Mouse (Mus musculus) heart, adult 2 months (tissue): Measurements from ENCODE around the gene Gm11549. TPM values are rescaled to one million over a fixed set of nuclear protein-coding genes. Genes with fewer than 3 reads are reported as not detected.

ENCODE experiments used
- DNase-seq, 2 experiments: peaks; one replicate each; pipeline ENCODE4 v3.0.0; 2021
- H3K27ac ChIP-seq: fragments of 200-600 bp; 2 replicates; pipeline ENCODE4 v1.8.1; 2022
- H3K27me3 ChIP-seq: fragments of 200-500 bp; 2 replicates; pipeline ENCODE4 v1.6.1; 2012; ENCODE audit warnings: mild to moderate bottlenecking, low read length, inconsistent platforms, mixed read lengths; ENCODE audit not compliant: control insufficient read depth, insufficient read depth
- H3K36me3 ChIP-seq: fragments of 200-500 bp; 2 replicates; pipeline ENCODE4 v1.6.1; 2012; ENCODE audit warnings: low read length, inconsistent platforms; ENCODE audit not compliant: control insufficient read depth, insufficient read depth
- H3K4me1 ChIP-seq: fragments of 200-500 bp; 2 replicates; pipeline ENCODE4 v1.6.1; 2011; ENCODE audit warnings: low read length; ENCODE audit not compliant: control insufficient read depth, insufficient read depth
- H3K4me3 ChIP-seq: fragments of 200-600 bp; 2 replicates; pipeline ENCODE4 v1.8.1; 2022
- H3K79me2 ChIP-seq: fragments of 200-500 bp; replicated peaks from 2 replicates; pipeline ENCODE4 v1.6.1; 2012; ENCODE audit warnings: mild to moderate bottlenecking, inconsistent platforms, low read length, moderate library complexity, mixed read lengths; ENCODE audit not compliant: control insufficient read depth, insufficient read depth
- H3K9ac ChIP-seq: fragments of 200-500 bp; 2 replicates; pipeline ENCODE4 v1.6.1; 2012; ENCODE audit warnings: low read depth, mild to moderate bottlenecking, control low read depth, inconsistent platforms, low read length, mixed read lengths
- CTCF ChIP-seq: fragments of 200-600 bp; IDR thresholded peaks from 2 replicates; pipeline ENCODE4 v1.8.1; 2022; ENCODE audit warnings: antibody characterized with exemption, mild to moderate bottlenecking, moderate library complexity
- EP300 ChIP-seq: fragments of 200-500 bp; IDR thresholded peaks from 2 replicates; pipeline ENCODE4 v1.6.1; 2011; ENCODE audit warnings: low read depth, low read length, control low read depth; ENCODE audit not compliant: insufficient read depth
- POLR2A ChIP-seq: fragments of 200-500 bp; IDR thresholded peaks from 2 replicates; pipeline ENCODE4 v1.6.1; 2011; ENCODE audit warnings: mild to moderate bottlenecking, low read depth, low read length, control low read depth; ENCODE audit not compliant: insufficient read depth
- WGBS: fragments of 180-500 bp; shearing (Covaris S2); methylation state at CpG from one replicate; pipeline ENCODE4 v1.1.7; 2018; 5-methylcytosine and 5-hydroxymethylcytosine counted together
- intact Hi-C: fragments of 180-260 bp; cut with DNase I; formaldehyde crosslinking; loops from one replicate; pipeline ENCODE4 v1.15.1; 2025
- polyA plus RNA-seq: library from polyadenylated mRNA; depleted of rRNA; stranded (reverse); fragments of >200 nt; gene quantifications from 2 replicates; pipeline ENCODE4 v1.2.3, GENCODE M21; 2012
- total RNA-seq, 2 experiments: library from RNA; stranded (reverse); gene quantifications; 2 replicates each; pipeline ENCODE4 v1.2.3; 2021

The Gm11549 gene
- total and polyA plus RNA-seq, 3 experiments = not detected

- Histone ChIP-seq H3K4me3 (no peak overlapping the region), H3K36me3 (no peaks in the 10 kb centered on the region), H3K27ac (no peak overlapping the region), H3K9ac (no peak overlapping the region), H3K79me2 (no peaks in the 10 kb centered on the region), H3K27me3 (no peaks in the 10 kb centered on the region), H3K4me1 (no peaks in the 10 kb centered on the region)
- no peak for TF ChIP-seq EP300
- TF ChIP-seq CTCF = no peak
- TF ChIP-seq POLR2A = no peak
- no peak for DNase-seq
- 65% methylated on average over 5 of the region's 5 CpGs for WGBS
- intact Hi-C loops = no loop called here
Measured at GRCm38 (mm10) chr3:36491535-36491934, 30.1 kb downstream of the Gm11549 start.

GRCm38 (mm10) chr3:36489590-36489910 is 32.1 kb downstream of the Gm11549 start:
- Histone ChIP-seq H3K79me2 (no peaks in the 10 kb centered on the region), H3K27me3 (no peaks in the 10 kb centered on the region), H3K36me3 (no peaks in the 10 kb centered on the region), H3K9ac (no peak overlapping the region), H3K4me1 (no peaks in the 10 kb centered on the region), H3K27ac (no peak overlapping the region), H3K4me3 (no peak overlapping the region)
- TF ChIP-seq POLR2A (no peak), EP300 (no peak), CTCF (no peak)
- 100% methylated on average over 1 of the region's 1 CpGs for WGBS
- intact Hi-C loops = no loop called here
- no peak for DNase-seq

- DNase-seq = no peak
- Histone ChIP-seq H3K27ac (no peak overlapping the region), H3K4me1 (no peaks in the 10 kb centered on the region), H3K27me3 (no peaks in the 10 kb centered on the region), H3K4me3 (no peak overlapping the region), H3K79me2 (no peaks in the 10 kb centered on the region), H3K9ac (no peak overlapping the region), H3K36me3 (no peaks in the 10 kb centered on the region)
- TF ChIP-seq CTCF (no peak), EP300 (no peak), POLR2A (no peak)
- intact Hi-C loops = no loop called here
- 86% methylated on average over 6 of the region's 6 CpGs for WGBS
Measured at GRCm38 (mm10) chr3:36488899-36489589, 32.6 kb downstream of the Gm11549 start.

- no peaks in the 10 kb centered on the region for H3K4me1 ChIP-seq
- no peak overlapping the region for H3K27ac ChIP-seq
- H3K4me3 ChIP-seq = no peak overlapping the region
- no peak for DNase-seq
- no peaks in the 10 kb centered on the region for H3K36me3 ChIP-seq
- WGBS = 88% methylated on average over 1 of the region's 1 CpGs
- H3K9ac ChIP-seq = no peak overlapping the region
- no peak for TF ChIP-seq EP300
- no peak for TF ChIP-seq POLR2A
- no peak for TF ChIP-seq CTCF
- no peaks in the 10 kb centered on the region for H3K27me3 ChIP-seq
- intact Hi-C loops = no loop called here
- no peaks in the 10 kb centered on the region for H3K79me2 ChIP-seq
Measured at GRCm38 (mm10) chr3:36488367-36488766, 33.2 kb downstream of the Gm11549 start.

GRCm38 (mm10) chr3:36486881-36487280 is 34.7 kb downstream of the Gm11549 start:
- intact Hi-C loops = no loop called here
- H3K9ac ChIP-seq = no peak overlapping the region
- H3K27ac ChIP-seq = no peak overlapping the region
- 91% methylated on average over 6 of the region's 6 CpGs for WGBS
- no peaks in the 10 kb centered on the region for H3K79me2 ChIP-seq
- H3K4me1 ChIP-seq = peaks cover 4% of the 10 kb centered on the region
- H3K4me3 ChIP-seq = no peak overlapping the region
- no peak for DNase-seq
- no peak for TF ChIP-seq POLR2A
- TF ChIP-seq EP300 = no peak
- no peak for TF ChIP-seq CTCF
- H3K36me3 ChIP-seq = no peaks in the 10 kb centered on the region; the same call in 1 of the 2 replicates
- no peaks in the 10 kb centered on the region for H3K27me3 ChIP-seq

- 76% methylated on average over 6 of the region's 6 CpGs for WGBS
- Histone ChIP-seq H3K36me3 (peaks cover 2% of the 10 kb centered on the region; the same call in 1 of the 2 replicates), H3K4me1 (peaks cover 4% of the 10 kb centered on the region), H3K79me2 (no peaks in the 10 kb centered on the region), H3K27ac (no peak overlapping the region), H3K9ac (no peak overlapping the region), H3K27me3 (no peaks in the 10 kb centered on the region), H3K4me3 (no peak overlapping the region)
- no peak for TF ChIP-seq EP300
- TF ChIP-seq POLR2A = no peak
- TF ChIP-seq CTCF = no peak
- intact Hi-C loops = no loop called here
- no peak for DNase-seq
Measured at GRCm38 (mm10) chr3:36486176-36486575, 35.4 kb downstream of the Gm11549 start.
